ENCODE assay signal across 8 mouse cellular contexts in the genomic region with DNA sequence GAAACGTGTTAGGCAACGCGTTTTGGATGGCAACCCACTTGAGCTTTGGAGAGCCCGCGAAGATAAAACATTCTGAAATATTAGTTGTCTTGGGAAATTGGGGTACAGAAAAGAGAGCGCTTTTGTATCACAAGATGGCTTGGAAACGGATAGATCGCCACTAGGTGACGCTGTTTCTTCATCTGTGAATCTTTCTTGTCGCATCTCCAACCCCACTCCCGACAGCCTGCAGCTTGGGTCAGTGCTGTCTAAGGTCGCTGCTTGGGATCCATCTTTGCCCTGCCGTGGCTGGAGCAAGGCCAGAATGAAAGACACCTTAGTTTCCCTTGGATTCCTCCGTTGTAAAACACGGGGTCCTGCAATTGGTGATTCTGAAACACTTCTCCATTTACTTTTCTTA.
A peak's percentile ranks its signal among the peaks of the same experiment; 100 is the strongest.
DNase-seq lines count a peak whose midpoint lies in the region; ATAC-seq and TF ChIP-seq lines count a peak whose summit lies in the region.

No protein-coding gene starts in this region.

- peak; percentile 70 to 77 for DNase-seq in CD8-positive naive resting alpha-beta T cell, adult 2 months (ENCODE audit: low read depth in 2 of 2, low spot score in 2 of 2)
- peak; percentile 79 for DNase-seq in c-Kit-positive CD71-negative TER-119-negative erythroid progenitor cells, embryonic 14.5 days (ENCODE audit: low read depth)
- peak; percentile 69 for DNase-seq in heart, postnatal 0 days (ENCODE audit: low spot score)
- peak; percentile 94 to 95 for DNase-seq in kidney, postnatal 36 days

- 3% methylated on average over 15 of the region's 15 CpGs for WGBS in forebrain, embryonic 12.5 days
- 2% methylated on average over 15 of the region's 15 CpGs for WGBS in heart, postnatal 0 days
- 3% methylated on average over 15 of the region's 15 CpGs for WGBS in liver, embryonic 16.5 days (ENCODE audit: insufficient replicate concordance)
- WGBS in neural tube, embryonic 14.5 days, result 5% methylated on average over 15 of the region's 15 CpGs

- H3K27ac ChIP-seq in forebrain, embryonic 12.5 days, result no peak overlapping the region
- no peak overlapping the region for H3K27ac ChIP-seq in heart, postnatal 0 days (ENCODE audit: low read depth)
- no peak overlapping the region for H3K27ac ChIP-seq in liver, embryonic 16.5 days (ENCODE audit: low read length)
- H3K27ac ChIP-seq in neural tube, embryonic 14.5 days (ENCODE audit: low read depth, low read length), result no peak overlapping the region
- H3K27ac ChIP-seq in testis, adult 2 months (ENCODE audit: control insufficient read depth, insufficient read depth, low read depth, low read length), result no peak overlapping the region

- no peak overlapping the region for H3K9ac ChIP-seq in forebrain, embryonic 12.5 days
- no peak overlapping the region for H3K9ac ChIP-seq in heart, postnatal 0 days (replicated peaks; ENCODE audit: low read depth, low read length)
- H3K9ac ChIP-seq in liver, embryonic 16.5 days (ENCODE audit: low read depth, low read length), result no peak overlapping the region
- H3K9ac ChIP-seq in neural tube, embryonic 14.5 days (replicated peaks; ENCODE audit: low read depth, low read length), result no peak overlapping the region

- ATAC-seq in forebrain, embryonic 12.5 days (ENCODE audit: low FRiP score), result peak; percentile 75
- peak; percentile 51; the same call in 1 of the 2 replicates for ATAC-seq in heart, postnatal 0 days (ENCODE audit: insufficient read depth, low read depth)
- no peak for ATAC-seq in liver, embryonic 16.5 days (ENCODE audit: low read depth)
- peak; percentile 80 for ATAC-seq in neural tube, embryonic 14.5 days (ENCODE audit: low read depth)

- H3K9me3 ChIP-seq in forebrain, embryonic 12.5 days, result no peaks in the 10 kb centered on the region
- no peaks in the 10 kb centered on the region for H3K9me3 ChIP-seq in heart, postnatal 0 days (replicated peaks; ENCODE audit: control insufficient read depth, low read length)
- H3K9me3 ChIP-seq in liver, embryonic 16.5 days (replicated peaks; ENCODE audit: control insufficient read depth, low read length), result no peaks in the 10 kb centered on the region
- H3K9me3 ChIP-seq in neural tube, embryonic 14.5 days (ENCODE audit: control insufficient read depth, low read length), result no peaks in the 10 kb centered on the region

- H3K4me3 ChIP-seq in forebrain, embryonic 12.5 days (replicated peaks), result no peak overlapping the region
- no peak overlapping the region for H3K4me3 ChIP-seq in heart, postnatal 0 days (ENCODE audit: low read depth, low read length)
- no peak overlapping the region for H3K4me3 ChIP-seq in liver, embryonic 16.5 days (ENCODE audit: low read depth, low read length)
- H3K4me3 ChIP-seq in neural tube, embryonic 14.5 days (ENCODE audit: low read depth, low read length), result no peak overlapping the region
- no peak overlapping the region for H3K4me3 ChIP-seq in testis, adult 2 months (ENCODE audit: control insufficient read depth, low read depth, low read length)

- H3K4me2 ChIP-seq in forebrain, embryonic 12.5 days, result peak overlapping the region; percentile 29; the same call in 1 of the 2 replicates
- peak overlapping the region; percentile 31 for H3K4me2 ChIP-seq in heart, postnatal 0 days (ENCODE audit: low read depth, low read length)
- H3K4me2 ChIP-seq in liver, embryonic 16.5 days (ENCODE audit: low read depth, low read length), result 0 out of 2 replicates have a peak overlapping the region, but pooled peaks have one; percentile 24
- no peak overlapping the region for H3K4me2 ChIP-seq in neural tube, embryonic 14.5 days (ENCODE audit: low read depth, low read length)

- TF ChIP-seq CTCF in heart, postnatal 0 days (IDR thresholded peaks at IDR 0.05; ENCODE audit: low read depth), result peak; percentile 94
- peak; percentile 69; the same call in 1 of the 2 replicates for TF ChIP-seq CTCF in testis, adult 2 months (IDR thresholded peaks at IDR 0.05; ENCODE audit: control insufficient read depth, insufficient read depth, insufficient replicate concordance, low read depth, low read length)

- H3K27me3 ChIP-seq in forebrain, embryonic 12.5 days, result peaks cover 30% of the 10 kb centered on the region
- H3K27me3 ChIP-seq in heart, postnatal 0 days (ENCODE audit: control insufficient read depth, insufficient read depth, low read length), result no peaks in the 10 kb centered on the region
- no peaks in the 10 kb centered on the region for H3K27me3 ChIP-seq in liver, embryonic 16.5 days (ENCODE audit: control insufficient read depth, insufficient read depth, low read depth, low read length)
- 0 out of 2 replicates have a peak, but pooled peaks cover 3% of the 10 kb centered on the region for H3K27me3 ChIP-seq in neural tube, embryonic 14.5 days (ENCODE audit: control insufficient read depth, insufficient read depth, low read length)
- no peaks in the 10 kb centered on the region for H3K27me3 ChIP-seq in testis, adult 2 months (ENCODE audit: control insufficient read depth, insufficient read depth, low read length)

- no peak for TF ChIP-seq POLR2A in testis, adult 2 months (IDR thresholded peaks at IDR 0.05; ENCODE audit: control insufficient read depth, low read depth, low read length)

- H3K4me1 ChIP-seq in forebrain, embryonic 12.5 days, result peaks cover 11% of the 10 kb centered on the region
- H3K4me1 ChIP-seq in heart, postnatal 0 days (ENCODE audit: control insufficient read depth, insufficient read depth), result no peaks in the 10 kb centered on the region
- H3K4me1 ChIP-seq in liver, embryonic 16.5 days (ENCODE audit: control insufficient read depth, low read depth, low read length), result peaks cover 6% of the 10 kb centered on the region
- H3K4me1 ChIP-seq in neural tube, embryonic 14.5 days (ENCODE audit: control insufficient read depth, insufficient read depth, low read length), result no peaks in the 10 kb centered on the region
- no peaks in the 10 kb centered on the region for H3K4me1 ChIP-seq in testis, adult 2 months (ENCODE audit: control insufficient read depth, insufficient read depth, low read length)

- no peak for TF ChIP-seq EP300 in heart, postnatal 0 days (IDR thresholded peaks at IDR 0.05; ENCODE audit: low read depth)

- no peaks in the 10 kb centered on the region for H3K36me3 ChIP-seq in forebrain, embryonic 12.5 days (replicated peaks)
- no peaks in the 10 kb centered on the region for H3K36me3 ChIP-seq in heart, postnatal 0 days (replicated peaks; ENCODE audit: control insufficient read depth, insufficient read depth, low read length)
- no peaks in the 10 kb centered on the region for H3K36me3 ChIP-seq in liver, embryonic 16.5 days (ENCODE audit: control insufficient read depth, insufficient read depth)
- H3K36me3 ChIP-seq in neural tube, embryonic 14.5 days (ENCODE audit: control insufficient read depth, insufficient read depth, low read length), result no peaks in the 10 kb centered on the region
- H3K36me3 ChIP-seq in testis, adult 2 months (ENCODE audit: control insufficient read depth, insufficient read depth, low read length), result no peaks in the 10 kb centered on the region
